Mouse (Mus musculus) heart, adult 2 months (tissue): ENCODE data around the gene Acsm4. TPM values are rescaled to one million over a fixed set of nuclear protein-coding genes. Genes with fewer than 3 reads are reported as not detected.
A peak's percentile ranks its signal among the peaks of the same experiment; 100 is the strongest.

Source experiments
- DNase-seq, 2 experiments: peaks; one replicate each; pipeline ENCODE4 v3.0.0; 2021
- H3K27ac ChIP-seq: fragments of 200-600 bp; 2 replicates; pipeline ENCODE4 v1.8.1; 2022
- H3K27me3 ChIP-seq: fragments of 200-500 bp; 2 replicates; pipeline ENCODE4 v1.6.1; 2012; ENCODE audit warnings: mild to moderate bottlenecking, low read length, inconsistent platforms, mixed read lengths; ENCODE audit not compliant: control insufficient read depth, insufficient read depth
- H3K36me3 ChIP-seq: fragments of 200-500 bp; 2 replicates; pipeline ENCODE4 v1.6.1; 2012; ENCODE audit warnings: low read length, inconsistent platforms; ENCODE audit not compliant: control insufficient read depth, insufficient read depth
- H3K4me1 ChIP-seq: fragments of 200-500 bp; 2 replicates; pipeline ENCODE4 v1.6.1; 2011; ENCODE audit warnings: low read length; ENCODE audit not compliant: control insufficient read depth, insufficient read depth
- H3K4me3 ChIP-seq: fragments of 200-600 bp; 2 replicates; pipeline ENCODE4 v1.8.1; 2022
- H3K79me2 ChIP-seq: fragments of 200-500 bp; replicated peaks from 2 replicates; pipeline ENCODE4 v1.6.1; 2012; ENCODE audit warnings: mild to moderate bottlenecking, inconsistent platforms, low read length, moderate library complexity, mixed read lengths; ENCODE audit not compliant: control insufficient read depth, insufficient read depth
- H3K9ac ChIP-seq: fragments of 200-500 bp; 2 replicates; pipeline ENCODE4 v1.6.1; 2012; ENCODE audit warnings: low read depth, mild to moderate bottlenecking, control low read depth, inconsistent platforms, low read length, mixed read lengths
- CTCF ChIP-seq: fragments of 200-600 bp; IDR thresholded peaks from 2 replicates; pipeline ENCODE4 v1.8.1; 2022; ENCODE audit warnings: antibody characterized with exemption, mild to moderate bottlenecking, moderate library complexity
- EP300 ChIP-seq: fragments of 200-500 bp; IDR thresholded peaks from 2 replicates; pipeline ENCODE4 v1.6.1; 2011; ENCODE audit warnings: low read depth, low read length, control low read depth; ENCODE audit not compliant: insufficient read depth
- POLR2A ChIP-seq: fragments of 200-500 bp; IDR thresholded peaks from 2 replicates; pipeline ENCODE4 v1.6.1; 2011; ENCODE audit warnings: mild to moderate bottlenecking, low read depth, low read length, control low read depth; ENCODE audit not compliant: insufficient read depth
- WGBS: fragments of 180-500 bp; shearing (Covaris S2); methylation state at CpG from one replicate; pipeline ENCODE4 v1.1.7; 2018; 5-methylcytosine and 5-hydroxymethylcytosine counted together
- intact Hi-C: fragments of 180-260 bp; cut with DNase I; formaldehyde crosslinking; loops from one replicate; pipeline ENCODE4 v1.15.1; 2025
- polyA plus RNA-seq: library from polyadenylated mRNA; depleted of rRNA; stranded (reverse); fragments of >200 nt; gene quantifications from 2 replicates; pipeline ENCODE4 v1.2.3, GENCODE M21; 2012
- total RNA-seq, 2 experiments: library from RNA; stranded (reverse); gene quantifications; 2 replicates each; pipeline ENCODE4 v1.2.3; 2021

The Acsm4 gene
- total and polyA plus RNA-seq, 3 experiments: not detected

DNA sequence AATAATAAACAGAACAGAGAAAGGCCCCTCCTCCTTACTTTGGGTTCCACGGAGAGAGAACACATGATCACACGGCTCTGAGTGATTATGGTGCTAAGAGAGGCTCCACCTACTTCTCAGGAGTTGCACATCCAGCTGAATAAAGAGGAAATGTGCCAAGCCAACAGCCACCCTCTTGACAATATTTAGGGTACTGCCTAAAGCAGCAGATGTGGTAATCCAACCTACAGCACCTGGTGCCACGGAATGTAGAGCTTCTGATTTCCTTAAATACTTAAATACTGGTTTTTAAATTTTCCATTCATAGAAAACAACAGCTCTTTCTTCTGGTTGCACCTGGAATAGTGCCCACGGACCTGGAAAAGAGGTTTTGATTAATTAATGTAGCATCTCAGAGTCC is 7.1 kb upstream of the Acsm4 start:
- no peak overlapping the region for H3K9ac ChIP-seq
- 57% methylated on average over 4 of the region's 4 CpGs for WGBS
- no peak overlapping the region for H3K4me3 ChIP-seq
- no peak for TF ChIP-seq CTCF
- TF ChIP-seq POLR2A: no peak
- no peak for TF ChIP-seq EP300
- no peaks in the 10 kb centered on the region for H3K36me3 ChIP-seq
- no peaks in the 10 kb centered on the region for H3K79me2 ChIP-seq
- H3K27me3 ChIP-seq: no peaks in the 10 kb centered on the region
- intact Hi-C loops: no loop called here
- no peak overlapping the region for H3K27ac ChIP-seq
- DNase-seq: no peak
- H3K4me1 ChIP-seq: no peaks in the 10 kb centered on the region

DNA sequence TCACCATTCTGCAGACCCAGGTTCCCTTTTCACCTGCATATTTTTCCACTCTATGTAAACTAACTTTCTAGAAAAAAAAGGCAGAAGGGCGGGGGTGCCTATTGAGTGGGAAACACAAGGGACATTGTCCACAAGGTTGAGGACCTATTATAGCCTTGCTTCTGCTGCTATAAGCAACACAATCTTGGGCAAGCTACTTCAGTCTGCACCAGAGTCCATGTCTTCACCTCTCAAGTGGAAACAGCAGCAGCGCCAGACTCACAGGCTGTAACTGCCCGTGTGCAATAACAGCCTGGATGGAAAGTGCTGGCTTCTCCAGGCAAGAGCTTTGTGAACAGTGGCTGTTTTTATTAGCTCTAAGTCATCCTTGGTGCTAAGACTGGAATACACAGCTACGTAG is 2.5 kb downstream of the Acsm4 start:
- no peak for DNase-seq
- H3K36me3 ChIP-seq: no peaks in the 10 kb centered on the region
- H3K4me3 ChIP-seq: no peak overlapping the region
- TF ChIP-seq EP300 (no peak), CTCF (no peak), POLR2A (no peak)
- 71% methylated on average over 4 of the region's 4 CpGs for WGBS
- no peaks in the 10 kb centered on the region for H3K79me2 ChIP-seq
- no peaks in the 10 kb centered on the region for H3K4me1 ChIP-seq
- no peaks in the 10 kb centered on the region for H3K27me3 ChIP-seq
- intact Hi-C loops: no loop called here
- H3K27ac ChIP-seq: no peak overlapping the region
- H3K9ac ChIP-seq: no peak overlapping the region

DNA sequence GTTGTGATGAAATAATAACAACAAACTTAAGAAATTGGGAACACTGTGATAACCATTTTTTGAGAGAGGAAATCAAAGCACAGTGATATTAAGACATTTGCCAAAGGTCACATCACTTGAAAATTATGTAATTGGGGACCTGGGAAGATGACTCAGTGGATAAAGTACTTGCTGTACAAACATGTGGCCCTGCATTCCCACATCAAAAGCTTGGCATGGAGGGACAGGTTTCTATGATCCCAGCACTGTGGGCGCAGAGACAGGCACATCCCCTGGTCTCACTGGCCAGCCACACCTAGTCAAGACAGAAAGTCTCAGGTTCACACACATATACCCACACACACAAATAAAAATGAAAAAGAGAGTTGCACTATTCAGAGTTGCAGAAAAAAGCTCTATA is 5.1 kb downstream of the Acsm4 start:
- no peaks in the 10 kb centered on the region for H3K27me3 ChIP-seq
- intact Hi-C loops: no loop called here
- no peaks in the 10 kb centered on the region for H3K4me1 ChIP-seq
- TF ChIP-seq POLR2A: no peak
- TF ChIP-seq CTCF: no peak
- TF ChIP-seq EP300: no peak
- H3K79me2 ChIP-seq: no peaks in the 10 kb centered on the region
- DNase-seq: no peak
- H3K9ac ChIP-seq: no peak overlapping the region
- no peaks in the 10 kb centered on the region for H3K36me3 ChIP-seq
- no peak overlapping the region for H3K4me3 ChIP-seq
- no peak overlapping the region for H3K27ac ChIP-seq
- 69% methylated on average over 1 of the region's 1 CpGs for WGBS

DNA sequence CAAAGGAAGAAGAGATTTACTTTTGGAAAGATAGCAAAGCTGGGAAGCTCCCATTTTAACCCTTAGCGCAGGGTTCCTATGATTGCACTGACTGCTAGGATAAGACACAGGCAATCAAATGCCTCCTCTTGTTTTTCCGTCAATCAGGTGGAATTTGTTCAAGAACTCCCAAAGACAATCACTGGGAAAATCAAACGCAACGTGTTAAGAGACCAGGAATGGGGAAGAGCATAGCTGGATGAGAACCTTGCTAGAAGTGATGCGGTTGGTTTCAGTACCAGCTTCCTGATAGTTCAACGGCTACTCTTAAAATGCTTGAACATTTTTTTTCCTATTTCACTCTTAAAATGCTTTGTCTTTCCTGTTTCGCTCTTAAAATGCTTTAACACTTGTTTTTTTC is 24.3 kb downstream of the Acsm4 start:
- Histone ChIP-seq H3K27ac (no peak overlapping the region), H3K4me1 (no peaks in the 10 kb centered on the region), H3K9ac (no peak overlapping the region), H3K27me3 (no peaks in the 10 kb centered on the region), H3K4me3 (no peak overlapping the region), H3K36me3 (no peaks in the 10 kb centered on the region), H3K79me2 (no peaks in the 10 kb centered on the region)
- intact Hi-C loops: no loop called here
- DNase-seq: no peak
- 88% methylated on average over 7 of the region's 7 CpGs for WGBS
- no peak for TF ChIP-seq EP300
- no peak for TF ChIP-seq CTCF
- TF ChIP-seq POLR2A: no peak

DNA sequence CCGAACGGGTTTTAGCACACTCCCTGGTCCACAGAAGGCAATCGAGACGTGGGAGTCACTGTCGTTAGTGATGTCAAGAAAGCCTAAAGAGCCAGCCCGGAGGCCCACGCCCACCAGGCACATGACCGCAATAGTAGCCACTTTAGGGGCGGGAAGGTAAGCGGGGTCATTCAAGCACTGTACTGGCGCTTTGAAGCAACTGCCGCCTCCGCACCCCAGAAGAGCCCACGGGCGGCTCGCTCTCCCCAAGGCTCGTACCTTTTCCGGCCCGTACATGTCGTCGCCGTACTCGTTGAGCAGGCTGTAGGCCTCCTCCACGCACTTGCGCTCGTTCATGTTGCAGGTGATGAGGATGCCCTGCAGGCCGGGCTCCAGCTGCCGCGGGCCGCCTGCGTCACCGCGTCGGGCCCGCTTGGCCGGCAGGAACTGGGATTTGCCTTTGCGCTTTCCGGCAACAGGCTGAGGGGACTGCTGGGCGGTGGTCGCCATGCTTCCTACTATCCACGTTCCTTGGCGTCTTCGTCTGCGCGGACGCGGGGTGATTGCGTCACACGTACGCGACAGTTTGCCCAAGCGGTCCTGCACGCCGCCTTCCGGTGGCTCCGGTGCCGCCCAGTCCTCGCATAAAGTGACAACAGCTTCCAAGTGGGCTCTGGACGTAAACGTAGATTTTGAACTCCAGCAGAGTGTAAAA is 30.6 kb downstream of the Acsm4 start, which contains the start of gene Thumpd1:
Thumpd1 (minus strand) TSS at position 546 of the 694 bp plus-strand sequence.
- TF ChIP-seq CTCF: peak; percentile 75
- TF ChIP-seq POLR2A: peak; percentile 70
- peak; percentile 48; the same call in 1 of the 2 replicates for TF ChIP-seq EP300
- Histone ChIP-seq H3K4me3 (peak within 1 kb of the TSS; percentile 98), H3K79me2 (no peaks in the 10 kb centered on the region), H3K27ac (peak within 1 kb of the TSS; percentile 79), H3K36me3 (no peaks in the 10 kb centered on the region), H3K27me3 (no peaks in the 10 kb centered on the region), H3K9ac (peak within 1 kb of the TSS; percentile 50), H3K4me1 (no peaks in the 10 kb centered on the region)
- under 1% methylated on average over 60 of the region's 60 CpGs for WGBS
- DNase-seq: peak; percentile 92 to 95
- intact Hi-C loops: loop anchor here (5.0 kb wide), 2 partner anchors 72 to 382 kb away; partner anchors contain the start of genes Eri2, Rexo5 and Tmem159

DNA sequence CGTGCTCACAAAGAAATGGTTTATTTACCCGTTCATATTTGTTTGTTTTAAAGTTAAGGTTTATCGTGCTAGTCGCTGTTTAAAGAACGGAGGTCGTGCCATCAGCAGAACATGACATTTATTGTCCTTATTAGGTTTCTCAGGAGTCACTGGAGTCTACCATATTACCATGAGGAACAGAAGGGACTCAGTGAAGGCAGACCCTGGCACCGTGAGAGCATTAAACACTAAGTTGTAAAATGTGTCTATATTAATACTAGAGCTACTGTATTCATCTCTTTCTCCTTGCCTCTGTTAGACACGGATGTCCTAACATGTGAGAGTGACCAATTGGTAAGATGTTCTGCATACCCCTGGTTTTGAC is 31.1 kb downstream of the Acsm4 start:
- TF ChIP-seq POLR2A (no peak), CTCF (no peak), EP300 (no peak)
- 14% methylated on average over 8 of the region's 8 CpGs for WGBS
- Histone ChIP-seq H3K36me3 (no peaks in the 10 kb centered on the region), H3K79me2 (no peaks in the 10 kb centered on the region), H3K9ac (peak overlapping the region; percentile 50; the same call in 1 of the 2 replicates), H3K4me3 (peak overlapping the region; percentile 98), H3K27me3 (no peaks in the 10 kb centered on the region), H3K4me1 (no peaks in the 10 kb centered on the region), H3K27ac (peak overlapping the region; percentile 79)
- DNase-seq: no peak
- intact Hi-C loops: loop anchor here (5.0 kb wide), 2 partner anchors 71 to 381 kb away; partner anchors contain the start of genes Eri2, Rexo5 and Tmem159
